Mouse (Mus musculus) testis, adult 2 months (tissue): ENCODE measurements at regions not wholly inside any gene's neighbourhood (a gene's known extent, or its start where the extent isn't known, plus 50 kb on each side); places are given as distances from the start of the nearest gene placed in this dataset.

Experiments used
- CTCF ChIP-seq: fragments of 200-500 bp; IDR thresholded peaks from 2 replicates; pipeline ENCODE4 v1.5.1; 2012; ENCODE audit warnings: low read depth, mild to moderate bottlenecking, inconsistent platforms, low read length, moderate library complexity; ENCODE audit not compliant: control insufficient read depth, insufficient read depth, insufficient replicate concordance
- POLR2A ChIP-seq: fragments of 200-500 bp; IDR thresholded peaks from 2 replicates; pipeline ENCODE4 v1.6.1; 2012; ENCODE audit warnings: low read depth, mild to moderate bottlenecking, inconsistent platforms, low read length, moderate library complexity; ENCODE audit not compliant: control insufficient read depth

DNA sequence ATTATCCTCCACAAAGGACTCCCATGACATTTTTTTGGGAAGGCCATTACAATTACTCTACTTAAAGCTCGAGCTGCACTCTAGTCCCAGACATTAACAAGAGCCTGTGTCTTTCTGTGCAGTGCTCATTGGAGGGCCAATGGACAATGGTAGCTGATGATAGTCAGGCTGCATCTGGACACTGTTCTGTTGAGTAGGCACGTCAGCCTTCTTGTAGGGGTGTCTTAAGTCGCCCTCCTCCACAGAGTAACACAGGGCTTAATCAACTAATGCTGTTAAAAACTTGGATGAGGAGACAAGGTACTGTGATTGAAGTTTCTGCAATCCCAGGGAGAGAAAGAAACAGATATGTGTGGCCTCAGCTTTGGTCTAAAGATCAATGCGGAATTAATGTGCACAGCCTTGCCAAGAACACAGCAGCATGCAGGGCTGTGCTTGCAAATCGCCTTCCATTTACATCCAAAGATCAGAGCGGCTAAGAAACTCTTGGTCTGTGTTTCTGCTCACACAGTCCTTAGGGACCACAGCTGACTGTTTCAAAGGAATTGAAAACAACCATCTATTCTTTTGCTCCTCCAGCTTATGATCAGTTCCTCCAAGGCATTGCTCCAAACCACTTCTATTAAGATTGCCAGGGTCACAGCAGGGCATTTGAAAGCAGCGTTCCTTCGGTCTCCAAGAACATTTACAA, 229.5 kb upstream of the Dusp10 start:
- TF ChIP-seq POLR2A = no peak
- no peak for TF ChIP-seq CTCF
